Mouse (Mus musculus): ENCODE measurements around the gene Traf4. TPM values are rescaled to one million over a fixed set of nuclear protein-coding genes. Genes with fewer than 3 reads are reported as not detected.

Gene Traf4
- polyA plus RNA-seq, 1 experiment from 2014 or later: 68.4 TPM

DNA sequence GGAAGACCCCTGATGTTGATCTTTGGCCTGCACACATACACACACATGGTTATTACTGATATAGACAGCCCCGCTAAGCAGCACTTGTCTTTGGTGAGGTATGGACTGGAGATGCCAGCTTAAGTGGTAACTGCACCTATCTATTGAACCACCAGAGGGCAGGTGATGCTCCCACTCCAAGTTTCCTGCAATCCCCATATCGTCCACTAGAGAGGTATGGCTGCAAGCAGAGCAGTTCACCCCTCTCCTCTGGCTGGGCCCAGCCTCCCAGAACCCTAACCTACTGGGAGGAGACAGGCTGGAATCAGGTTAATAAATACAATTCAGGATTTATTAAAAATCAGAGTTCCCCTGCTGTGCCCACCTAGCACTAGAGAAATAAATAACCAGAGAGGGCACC lies 6.3 kb downstream of the Traf4 start:
- ATAC-seq (ENCODE audit: low FRiP score, low TSS enrichment): 0 out of 2 replicates have a peak, but pooled peaks have one; percentile 28
- peaks cover 19% of the 10 kb centered on the region for H3K4me1 ChIP-seq (ENCODE audit: control insufficient read depth, insufficient read depth, low read length)
- H3K4me2 ChIP-seq (ENCODE audit: low read length): no peak overlapping the region
- H3K4me3 ChIP-seq (replicated peaks; ENCODE audit: low read depth, low read length): no peak overlapping the region
- no peak overlapping the region for H3K9ac ChIP-seq (replicated peaks; ENCODE audit: low read length)
- peaks cover 79% of the 10 kb centered on the region for H3K36me3 ChIP-seq (ENCODE audit: control insufficient read depth, insufficient read depth, low read length)
- peak; percentile 91 for DNase-seq
- WGBS: 20% methylated on average over 2 of the region's 2 CpGs
- H3K9me3 ChIP-seq (ENCODE audit: control insufficient read depth, low read length): no peaks in the 10 kb centered on the region
- H3K27ac ChIP-seq (replicated peaks; ENCODE audit: low read depth, low read length): no peak overlapping the region
- H3K27me3 ChIP-seq (ENCODE audit: control insufficient read depth, insufficient read depth, low read length): no peaks in the 10 kb centered on the region

- 67% methylated on average over 6 of the region's 6 CpGs for WGBS
- Histone ChIP-seq H3K27ac (replicated peaks; ENCODE audit: low read depth, low read length) (no peak overlapping the region), H3K4me1 (ENCODE audit: control insufficient read depth, insufficient read depth, low read length) (0 out of 2 replicates have a peak, but pooled peaks cover 3% of the 10 kb centered on the region), H3K4me2 (ENCODE audit: low read length) (no peak overlapping the region), H3K27me3 (ENCODE audit: control insufficient read depth, insufficient read depth, low read length) (no peaks in the 10 kb centered on the region), H3K9me3 (ENCODE audit: control insufficient read depth, low read length) (no peaks in the 10 kb centered on the region), H3K4me3 (replicated peaks; ENCODE audit: low read depth, low read length) (no peak overlapping the region), H3K36me3 (ENCODE audit: control insufficient read depth, insufficient read depth, low read length) (peaks cover 88% of the 10 kb centered on the region), H3K9ac (replicated peaks; ENCODE audit: low read length) (no peak overlapping the region)
- DNase-seq: no peak
- ATAC-seq (ENCODE audit: low FRiP score, low TSS enrichment): no peak
These were observed 9.2 kb downstream of the Traf4 start for GRCm38 (mm10) chr11:78156156-78156699.

- Histone ChIP-seq H3K36me3 (ENCODE audit: control insufficient read depth, insufficient read depth, low read length) (peaks cover 88% of the 10 kb centered on the region), H3K4me3 (replicated peaks; ENCODE audit: low read depth, low read length) (no peak overlapping the region), H3K9me3 (ENCODE audit: control insufficient read depth, low read length) (no peaks in the 10 kb centered on the region), H3K4me2 (ENCODE audit: low read length) (no peak overlapping the region), H3K27me3 (ENCODE audit: control insufficient read depth, insufficient read depth, low read length) (no peaks in the 10 kb centered on the region), H3K27ac (replicated peaks; ENCODE audit: low read depth, low read length) (no peak overlapping the region), H3K4me1 (ENCODE audit: control insufficient read depth, insufficient read depth, low read length) (0 out of 2 replicates have a peak, but pooled peaks cover 3% of the 10 kb centered on the region), H3K9ac (replicated peaks; ENCODE audit: low read length) (no peak overlapping the region)
- DNase-seq: no peak
- 72% methylated on average over 5 of the region's 5 CpGs for WGBS
- ATAC-seq (ENCODE audit: low FRiP score, low TSS enrichment): no peak
These were observed 9.7 kb downstream of the Traf4 start for GRCm38 (mm10) chr11:78155674-78156073.

DNA sequence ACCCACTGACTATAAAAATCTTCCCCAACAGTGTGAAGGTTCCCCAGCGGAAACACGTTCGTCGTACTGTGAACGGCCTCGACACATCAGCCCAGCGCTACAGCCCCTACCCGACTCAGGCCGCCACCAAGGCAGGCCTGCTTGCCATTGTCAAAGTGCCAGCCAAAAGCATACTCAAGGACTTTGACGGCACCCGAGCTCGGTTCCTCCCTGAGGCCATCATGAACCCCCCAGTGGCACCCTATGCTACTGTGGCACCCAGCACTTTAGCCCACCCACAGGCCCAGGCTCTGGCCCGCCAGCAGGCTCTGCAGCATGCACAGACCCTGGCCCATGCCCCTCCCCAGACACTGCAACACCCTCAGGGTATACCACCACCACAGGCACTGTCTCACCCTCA lies 11.6 kb downstream of the Traf4 start:
- no peak overlapping the region for H3K4me2 ChIP-seq (ENCODE audit: low read length)
- 0 out of 2 replicates have a peak, but pooled peaks have one; percentile 32 for ATAC-seq (ENCODE audit: low FRiP score, low TSS enrichment)

GRCm38 (mm10) chr11:78152299-78153231 lies 12.8 kb downstream of the Traf4 start:
- no peak overlapping the region for H3K4me2 ChIP-seq (ENCODE audit: low read length)

More for the DNA sequence above, 11.6 kb downstream of the Traf4 start:
- Histone ChIP-seq H3K4me1 (ENCODE audit: control insufficient read depth, insufficient read depth, low read length) (0 out of 2 replicates have a peak, but pooled peaks cover 3% of the 10 kb centered on the region), H3K27me3 (ENCODE audit: control insufficient read depth, insufficient read depth, low read length) (no peaks in the 10 kb centered on the region), H3K36me3 (ENCODE audit: control insufficient read depth, insufficient read depth, low read length) (peaks cover 84% of the 10 kb centered on the region), H3K27ac (replicated peaks; ENCODE audit: low read depth, low read length) (peak overlapping the region; percentile 70), H3K9me3 (ENCODE audit: control insufficient read depth, low read length) (no peaks in the 10 kb centered on the region), H3K4me3 (replicated peaks; ENCODE audit: low read depth, low read length) (no peak overlapping the region), H3K9ac (replicated peaks; ENCODE audit: low read length) (no peak overlapping the region)
- peak; percentile 28 for DNase-seq
- 84% methylated on average over 13 of the region's 13 CpGs for WGBS

GRCm38 (mm10) chr11:78151161-78151560 lies 14.2 kb downstream of the Traf4 start:
- WGBS: 38% methylated on average over 1 of the region's 1 CpGs
- Histone ChIP-seq H3K4me1 (ENCODE audit: control insufficient read depth, insufficient read depth, low read length) (0 out of 2 replicates have a peak, but pooled peaks cover 3% of the 10 kb centered on the region), H3K27ac (replicated peaks; ENCODE audit: low read depth, low read length) (no peak overlapping the region), H3K9ac (replicated peaks; ENCODE audit: low read length) (no peak overlapping the region), H3K36me3 (ENCODE audit: control insufficient read depth, insufficient read depth, low read length) (peaks cover 83% of the 10 kb centered on the region), H3K27me3 (ENCODE audit: control insufficient read depth, insufficient read depth, low read length) (no peaks in the 10 kb centered on the region), H3K4me2 (ENCODE audit: low read length) (no peak overlapping the region), H3K9me3 (ENCODE audit: control insufficient read depth, low read length) (no peaks in the 10 kb centered on the region), H3K4me3 (replicated peaks; ENCODE audit: low read depth, low read length) (no peak overlapping the region)
- ATAC-seq (ENCODE audit: low FRiP score, low TSS enrichment): no peak
- peak; percentile 49 for DNase-seq

More at GRCm38 (mm10) chr11:78152299-78153231, 12.8 kb downstream of the Traf4 start:
- peak; percentile 77 for DNase-seq
- 0 out of 2 replicates have a peak, but pooled peaks have one; percentile 40 for ATAC-seq (ENCODE audit: low FRiP score, low TSS enrichment)
- WGBS: 62% methylated on average over 9 of the region's 9 CpGs
- no peak overlapping the region for H3K4me3 ChIP-seq (replicated peaks; ENCODE audit: low read depth, low read length)
- H3K9me3 ChIP-seq (ENCODE audit: control insufficient read depth, low read length): no peaks in the 10 kb centered on the region
- no peaks in the 10 kb centered on the region for H3K27me3 ChIP-seq (ENCODE audit: control insufficient read depth, insufficient read depth, low read length)
- peak overlapping the region; percentile 70 for H3K27ac ChIP-seq (replicated peaks; ENCODE audit: low read depth, low read length)
- H3K4me1 ChIP-seq (ENCODE audit: control insufficient read depth, insufficient read depth, low read length): 0 out of 2 replicates have a peak, but pooled peaks cover 3% of the 10 kb centered on the region
- H3K36me3 ChIP-seq (ENCODE audit: control insufficient read depth, insufficient read depth, low read length): peaks cover 83% of the 10 kb centered on the region
- H3K9ac ChIP-seq (replicated peaks; ENCODE audit: low read length): no peak overlapping the region

GRCm38 (mm10) chr11:78146707-78147543 lies 18.5 kb downstream of the Traf4 start:
- Histone ChIP-seq H3K27me3 (ENCODE audit: control insufficient read depth, insufficient read depth, low read length) (no peaks in the 10 kb centered on the region), H3K4me1 (ENCODE audit: control insufficient read depth, insufficient read depth, low read length) (no peaks in the 10 kb centered on the region), H3K27ac (replicated peaks; ENCODE audit: low read depth, low read length) (no peak overlapping the region), H3K36me3 (ENCODE audit: control insufficient read depth, insufficient read depth, low read length) (peaks cover 74% of the 10 kb centered on the region), H3K4me3 (replicated peaks; ENCODE audit: low read depth, low read length) (no peak overlapping the region), H3K4me2 (ENCODE audit: low read length) (no peak overlapping the region), H3K9ac (replicated peaks; ENCODE audit: low read length) (no peak overlapping the region), H3K9me3 (ENCODE audit: control insufficient read depth, low read length) (no peaks in the 10 kb centered on the region)
- DNase-seq (no peak), ATAC-seq (ENCODE audit: low FRiP score, low TSS enrichment) (no peak)
- 96% methylated on average over 6 of the region's 6 CpGs for WGBS

GRCm38 (mm10) chr11:78146168-78146567 lies 19.2 kb downstream of the Traf4 start:
- ATAC-seq (ENCODE audit: low FRiP score, low TSS enrichment): no peak
- Histone ChIP-seq H3K27me3 (ENCODE audit: control insufficient read depth, insufficient read depth, low read length) (no peaks in the 10 kb centered on the region), H3K4me1 (ENCODE audit: control insufficient read depth, insufficient read depth, low read length) (no peaks in the 10 kb centered on the region), H3K9ac (replicated peaks; ENCODE audit: low read length) (no peak overlapping the region), H3K4me2 (ENCODE audit: low read length) (no peak overlapping the region), H3K36me3 (ENCODE audit: control insufficient read depth, insufficient read depth, low read length) (peaks cover 74% of the 10 kb centered on the region), H3K4me3 (replicated peaks; ENCODE audit: low read depth, low read length) (no peak overlapping the region), H3K9me3 (ENCODE audit: control insufficient read depth, low read length) (no peaks in the 10 kb centered on the region), H3K27ac (replicated peaks; ENCODE audit: low read depth, low read length) (no peak overlapping the region)
- no peak for DNase-seq
- WGBS: 85% methylated on average over 5 of the region's 5 CpGs
